Mouse (Mus musculus) embryonic fibroblast, embryonic 13.5 days (primary cell): Measurements from ENCODE around the gene Pde4d.

Experiments used
- CTCF ChIP-seq: IDR thresholded peaks from 2 replicates; pipeline ENCODE4 v1.5.1; 2011; ENCODE audit warnings: mild to moderate bottlenecking, control low read depth, low read length, moderate library complexity, borderline replicate concordance; ENCODE audit not compliant: insufficient read depth
- POLR2A ChIP-seq: IDR thresholded peaks from 2 replicates; pipeline ENCODE4 v1.6.1; 2011; ENCODE audit warnings: low read depth, mild to moderate bottlenecking, control low read depth, low read length, moderate library complexity

DNA sequence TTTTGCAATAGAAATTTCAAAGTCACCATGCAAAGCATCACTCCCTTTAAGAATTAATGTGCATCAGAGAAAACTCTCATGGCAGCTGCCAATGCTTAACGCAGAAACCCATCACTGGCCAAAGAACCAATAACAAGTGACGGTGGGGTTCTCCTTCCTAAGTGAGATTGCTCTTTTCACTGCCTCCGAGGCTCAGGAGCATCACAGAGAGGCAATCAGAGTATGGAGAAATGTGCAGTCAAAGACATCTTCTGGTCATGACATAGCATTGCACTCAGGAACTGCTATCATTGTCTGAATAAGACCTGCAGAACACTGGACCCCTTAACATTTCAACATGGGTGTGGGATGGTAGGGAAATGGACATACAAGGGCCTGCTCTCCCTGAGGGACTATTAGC lies 892.2 kb downstream of the Pde4d start:
- TF ChIP-seq CTCF: no peak
- no peak for TF ChIP-seq POLR2A
